Mouse (Mus musculus) lung, embryonic 15.5 days (tissue): ENCODE data around the gene Tmem245. TPM values are rescaled to one million over a fixed set of nuclear protein-coding genes. Genes with fewer than 3 reads are reported as not detected.

Experiments
- ATAC-seq: fragments of 200-750 bp; cut with Nextera tagmentation; 2 replicates; pipeline ENCODE4 v1.8.0; 2017; ENCODE audit warnings: moderate number of reproducible peaks, borderline replicate concordance; ENCODE audit not compliant: low FRiP score, low TSS enrichment; ENCODE audit errors: extremely low read depth
- H3K27ac ChIP-seq: fragments of 300-500 bp; sonication (generic); 2 replicates; pipeline ENCODE4 v1.5.1; 2015; ENCODE audit warnings: moderate library complexity, mild to moderate bottlenecking, inconsistent platforms
- H3K27me3 ChIP-seq: fragments of 300-500 bp; sonication (generic); 2 replicates; pipeline ENCODE4 v1.6.1; 2015; ENCODE audit warnings: inconsistent platforms
- H3K36me3 ChIP-seq: fragments of 300-500 bp; sonication (generic); 2 replicates; pipeline ENCODE4 v1.6.1; 2015; ENCODE audit warnings: inconsistent platforms
- H3K4me1 ChIP-seq: fragments of 300-500 bp; sonication (generic); 2 replicates; pipeline ENCODE4 v1.6.1; 2015; ENCODE audit warnings: inconsistent platforms
- H3K4me2 ChIP-seq: fragments of 300-500 bp; sonication (generic); 2 replicates; pipeline ENCODE4 v1.6.1; 2015; ENCODE audit warnings: inconsistent platforms, mild to moderate bottlenecking, moderate library complexity
- H3K4me3 ChIP-seq: fragments of 300-500 bp; sonication (generic); 2 replicates; pipeline ENCODE4 v1.5.1; 2015; ENCODE audit warnings: mild to moderate bottlenecking, inconsistent platforms
- H3K9ac ChIP-seq: fragments of 300-500 bp; sonication (generic); 2 replicates; pipeline ENCODE4 v1.6.1; 2015; ENCODE audit warnings: inconsistent platforms
- H3K9me3 ChIP-seq: fragments of 300-500 bp; sonication (generic); 2 replicates; pipeline ENCODE4 v1.6.1; 2016; ENCODE audit warnings: inconsistent platforms
- WGBS: fragments of 180-500 bp; shearing (Covaris S2); methylation state at CpG from one replicate; pipeline ENCODE4 v1.1.7; 2015; 5-methylcytosine and 5-hydroxymethylcytosine counted together
- microRNA counts: library from miRNA; unstranded; fragments of <30 nt; microRNA quantifications from one replicate; lab custom pipeline; 2016
- microRNA-seq: library from miRNA; unstranded; fragments of <30 nt; microRNA quantifications from one replicate; pipeline ENCODE4, GENCODE M21; 2016
- polyA plus RNA-seq: library from polyadenylated mRNA; unstranded; fragments of >200 nt; fragmentation: Nextera tagmentation; extraction: Ambion mirVana; gene quantifications from 2 replicates; pipeline ENCODE4 v1.2.1, GENCODE M21; 2015

The Tmem245 gene
- polyA plus RNA-seq, 1 experiment from 2014 or later = 12.3 TPM

DNA sequence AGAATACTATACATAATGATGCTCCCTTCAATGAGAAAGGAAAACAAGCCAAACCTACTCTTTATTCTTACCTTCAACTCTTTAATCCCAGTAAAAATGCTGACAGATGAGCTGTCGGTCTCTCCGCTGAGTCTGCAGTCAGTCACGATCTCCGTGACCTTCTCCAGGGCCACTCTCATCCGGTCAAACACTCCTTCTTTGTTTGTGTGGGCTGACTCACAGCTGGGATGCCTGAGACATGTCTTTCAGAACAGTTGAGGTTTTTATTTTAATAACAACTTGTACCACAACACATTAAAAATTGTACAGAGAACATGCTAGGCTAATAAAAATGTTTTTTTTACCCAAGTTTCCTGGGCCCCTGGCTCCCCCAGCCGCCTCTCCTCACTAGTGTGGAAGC, 109.6 kb downstream of the Tmem245 start:
- ATAC-seq = no peak
- Histone ChIP-seq H3K36me3 (peaks cover 2% of the 10 kb centered on the region; the same call in 1 of the 2 replicates), H3K4me2 (no peak overlapping the region), H3K27ac (no peak overlapping the region), H3K4me3 (no peak overlapping the region), H3K4me1 (0 out of 2 replicates have a peak, but pooled peaks cover 10% of the 10 kb centered on the region), H3K9ac (no peak overlapping the region), H3K9me3 (no peaks in the 10 kb centered on the region), H3K27me3 (no peaks in the 10 kb centered on the region)
- WGBS = 60% methylated on average over 6 of the region's 6 CpGs

GRCm38 (mm10) chr4:56831998-56832397, 115.2 kb downstream of the Tmem245 start:
- H3K27ac ChIP-seq = no peak overlapping the region
- 0 out of 2 replicates have a peak, but pooled peaks have one; percentile 35 for ATAC-seq

DNA sequence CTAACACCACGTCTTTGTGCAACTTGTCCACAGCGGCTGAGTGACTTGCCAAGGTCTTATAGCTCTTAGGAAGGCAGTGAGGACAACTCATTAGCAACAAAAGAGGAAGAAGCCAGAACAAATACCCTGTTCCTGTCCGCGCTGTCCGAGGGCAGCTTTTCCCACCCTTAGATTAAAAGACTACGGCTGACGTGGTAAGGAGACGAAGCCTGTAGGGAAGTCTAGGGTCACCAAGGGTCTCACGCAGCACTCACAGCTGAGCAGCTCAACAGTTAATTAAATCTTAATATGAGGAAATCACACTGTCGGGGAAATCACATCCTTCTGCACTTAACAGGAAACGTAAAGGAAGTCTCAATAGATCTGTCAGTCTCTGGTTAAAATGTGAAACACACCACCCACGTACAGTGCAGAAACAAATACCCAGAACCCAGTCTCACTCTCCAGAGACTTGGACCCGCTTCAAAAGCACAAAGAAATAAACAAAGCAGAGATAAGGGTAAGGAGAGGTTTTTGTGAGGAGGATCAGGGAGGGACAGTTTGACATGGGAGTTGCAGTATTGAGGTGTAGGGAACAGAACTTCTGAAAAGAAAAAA, 116.1 kb downstream of the Tmem245 start:
- Histone ChIP-seq H3K27me3 (no peaks in the 10 kb centered on the region), H3K36me3 (0 out of 2 replicates have a peak, but pooled peaks cover 4% of the 10 kb centered on the region), H3K9me3 (no peaks in the 10 kb centered on the region), H3K4me2 (peak overlapping the region; percentile 24; the same call in 1 of the 2 replicates), H3K27ac (0 out of 2 replicates have a peak overlapping the region, but pooled peaks have one; percentile 19), H3K4me1 (peaks cover 10% of the 10 kb centered on the region), H3K4me3 (no peak overlapping the region), H3K9ac (no peak overlapping the region)
- ATAC-seq = peak; percentile 62; the same call in 1 of the 2 replicates
- WGBS = 29% methylated on average over 13 of the region's 13 CpGs

More at GRCm38 (mm10) chr4:56831998-56832397, 115.2 kb downstream of the Tmem245 start:
- Histone ChIP-seq H3K4me2 (no peak overlapping the region), H3K9me3 (no peaks in the 10 kb centered on the region), H3K4me1 (peaks cover 10% of the 10 kb centered on the region), H3K4me3 (no peak overlapping the region), H3K36me3 (0 out of 2 replicates have a peak, but pooled peaks cover 4% of the 10 kb centered on the region), H3K9ac (no peak overlapping the region), H3K27me3 (no peaks in the 10 kb centered on the region)
- WGBS = 64% methylated on average over 7 of the region's 7 CpGs

DNA sequence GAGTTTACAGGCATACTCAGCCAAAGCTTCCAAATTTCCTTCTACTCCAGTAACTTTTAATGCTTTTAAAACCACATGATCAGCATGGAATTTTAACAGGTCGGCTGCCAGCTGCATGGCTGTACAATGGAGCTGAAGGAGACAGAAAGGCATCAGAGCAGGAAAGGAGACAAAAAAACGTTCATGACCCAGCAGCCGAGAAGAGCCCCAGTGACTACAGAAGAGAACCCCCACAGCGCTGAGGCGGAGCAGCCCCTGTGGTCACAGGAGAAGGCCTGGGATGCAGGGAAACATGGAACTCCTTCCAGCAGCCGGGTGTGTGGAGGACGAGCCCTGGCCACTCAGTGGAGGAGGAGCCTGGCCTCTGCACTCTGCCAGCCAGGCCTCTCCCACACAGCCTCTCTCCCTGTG, 117.7 kb downstream of the Tmem245 start:
- H3K36me3 ChIP-seq = 0 out of 2 replicates have a peak, but pooled peaks cover 4% of the 10 kb centered on the region
- no peak overlapping the region for H3K4me2 ChIP-seq
- no peaks in the 10 kb centered on the region for H3K9me3 ChIP-seq
- no peak overlapping the region for H3K27ac ChIP-seq
- ATAC-seq = 0 out of 2 replicates have a peak, but pooled peaks have one; percentile 31
- H3K4me1 ChIP-seq = peaks cover 10% of the 10 kb centered on the region
- 62% methylated on average over 7 of the region's 7 CpGs for WGBS
- H3K9ac ChIP-seq = no peak overlapping the region
- no peaks in the 10 kb centered on the region for H3K27me3 ChIP-seq
- no peak overlapping the region for H3K4me3 ChIP-seq

DNA sequence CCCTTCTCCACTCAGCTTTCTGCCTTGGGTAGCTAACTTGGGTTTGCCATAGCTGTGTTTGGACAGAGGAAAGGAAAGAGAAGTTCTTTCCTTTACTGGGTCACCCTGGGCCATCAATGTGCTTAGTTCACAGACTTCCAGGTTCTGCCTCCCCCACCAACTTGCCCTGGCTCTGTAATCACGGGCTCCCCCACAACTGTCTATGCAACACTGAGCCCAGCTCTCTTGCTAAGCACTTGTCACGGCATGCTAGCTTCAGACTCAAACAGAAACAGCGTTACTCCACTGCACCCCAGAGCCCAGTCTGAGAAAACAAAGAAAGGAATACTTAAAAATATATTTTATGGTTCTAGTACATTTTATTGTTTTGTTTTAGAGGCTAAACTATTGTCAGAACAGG, 118.3 kb downstream of the Tmem245 start:
- H3K4me3 ChIP-seq = no peak overlapping the region
- H3K4me1 ChIP-seq = peaks cover 10% of the 10 kb centered on the region
- 80% methylated on average over 3 of the region's 3 CpGs for WGBS
- no peaks in the 10 kb centered on the region for H3K9me3 ChIP-seq
- no peak for ATAC-seq
- no peak overlapping the region for H3K9ac ChIP-seq
- H3K36me3 ChIP-seq = 0 out of 2 replicates have a peak, but pooled peaks cover 4% of the 10 kb centered on the region
- no peak overlapping the region for H3K4me2 ChIP-seq
- no peak overlapping the region for H3K27ac ChIP-seq
- no peaks in the 10 kb centered on the region for H3K27me3 ChIP-seq

- ATAC-seq = no peak
- H3K27ac ChIP-seq = no peak overlapping the region
- WGBS = 83% methylated on average over 9 of the region's 9 CpGs
- H3K36me3 ChIP-seq = 0 out of 2 replicates have a peak, but pooled peaks cover 4% of the 10 kb centered on the region
- H3K9me3 ChIP-seq = no peaks in the 10 kb centered on the region
- H3K4me2 ChIP-seq = no peak overlapping the region
- no peaks in the 10 kb centered on the region for H3K4me1 ChIP-seq
- no peak overlapping the region for H3K4me3 ChIP-seq
- no peak overlapping the region for H3K9ac ChIP-seq
- no peaks in the 10 kb centered on the region for H3K27me3 ChIP-seq
These were observed 123.0 kb downstream of the Tmem245 start for GRCm38 (mm10) chr4:56824231-56824630.

DNA sequence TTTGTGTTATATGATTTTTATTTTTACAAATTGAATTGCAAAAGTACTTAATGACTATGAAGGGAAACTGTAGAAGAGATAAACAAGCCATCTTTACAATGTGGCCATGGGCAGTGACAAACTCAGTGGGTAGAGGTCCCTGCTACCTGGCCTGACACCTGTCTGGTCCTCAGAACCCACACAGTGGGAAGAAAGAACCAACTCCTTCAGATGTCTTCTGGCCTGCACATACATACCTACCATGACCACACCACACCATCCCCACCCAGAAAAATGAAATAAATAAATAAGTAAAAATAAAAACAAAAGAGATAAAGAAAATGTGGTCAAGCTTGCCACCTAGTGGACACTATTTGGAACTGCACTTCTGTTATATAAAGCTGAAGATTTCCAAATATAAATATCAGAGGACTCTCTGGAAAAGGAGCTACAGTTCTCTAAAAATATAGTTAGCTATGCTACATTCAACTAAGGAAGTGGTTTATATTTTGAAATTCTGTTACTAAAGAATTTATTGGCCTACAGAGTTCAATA, 127.2 kb downstream of the Tmem245 start:
- Histone ChIP-seq H3K4me2 (no peak overlapping the region), H3K4me3 (no peak overlapping the region), H3K27ac (no peak overlapping the region), H3K4me1 (no peaks in the 10 kb centered on the region), H3K9ac (no peak overlapping the region), H3K9me3 (no peaks in the 10 kb centered on the region), H3K36me3 (no peaks in the 10 kb centered on the region; the same call in 1 of the 2 replicates), H3K27me3 (no peaks in the 10 kb centered on the region)
- ATAC-seq = no peak

MicroRNAs encoded within 50 kb of the gene (microRNA counts, 519-probe panel; counts per million panel counts)
- microRNA mmu-miR-32 (lab: Ali Mortazavi, UCI) = 2,877 counts per million, percentile 75 among the panel's probes with 10 or more counts

Small RNAs within 50 kb of the gene (microRNA-seq; reads per million reads assigned to microRNA genes)
- 269 reads per million, percentile 63 among the genes with 10 or more reads in this experiment for gene Mir32

Other genes starting within 250 kb of the Tmem245 start
- not detected in 2 replicates for gene Gm26657, start 207.4 kb downstream of the Tmem245 start, polyA plus RNA-seq
- not detected in 2 replicates for gene Actl7b, start 206.0 kb downstream of the Tmem245 start, polyA plus RNA-seq
- not detected in 2 replicates for gene Actl7a, start 204.0 kb downstream of the Tmem245 start, polyA plus RNA-seq
- 34.9 and 39.2 TPM in 2 replicates for gene Elp1, start 145.1 kb downstream of the Tmem245 start, polyA plus RNA-seq
- gene Fam206a, start 145.1 kb downstream of the Tmem245 start, polyA plus RNA-seq = 15.0 and 15.6 TPM in 2 replicates
- 18.4 and 21.2 TPM in 2 replicates for gene Ctnnal1, start 82.2 kb downstream of the Tmem245 start, polyA plus RNA-seq
- gene Frrs1l, start 43.0 kb upstream of the Tmem245 start, polyA plus RNA-seq = 2.2 TPM in 2 replicates
- gene Epb41l4b, start 196.0 kb upstream of the Tmem245 start, polyA plus RNA-seq = 1.1 and 1.4 TPM in 2 replicates